Mouse (Mus musculus) embryonic fibroblast, embryonic 13.5 days (primary cell): ENCODE data around the gene Slc9a3r1.

Experiments used
- CTCF ChIP-seq: IDR thresholded peaks from 2 replicates; pipeline ENCODE4 v1.5.1; 2011; ENCODE audit warnings: mild to moderate bottlenecking, control low read depth, low read length, moderate library complexity, borderline replicate concordance; ENCODE audit not compliant: insufficient read depth
- POLR2A ChIP-seq: IDR thresholded peaks from 2 replicates; pipeline ENCODE4 v1.6.1; 2011; ENCODE audit warnings: low read depth, mild to moderate bottlenecking, control low read depth, low read length, moderate library complexity

- no peak for TF ChIP-seq CTCF
- no peak for TF ChIP-seq POLR2A
Measured at GRCm38 (mm10) chr11:115222570-115222969, 59.4 kb downstream of the Slc9a3r1 start.
